Mouse (Mus musculus): Measurements from ENCODE around the gene Ybx2.

The Ybx2 gene

DNA sequence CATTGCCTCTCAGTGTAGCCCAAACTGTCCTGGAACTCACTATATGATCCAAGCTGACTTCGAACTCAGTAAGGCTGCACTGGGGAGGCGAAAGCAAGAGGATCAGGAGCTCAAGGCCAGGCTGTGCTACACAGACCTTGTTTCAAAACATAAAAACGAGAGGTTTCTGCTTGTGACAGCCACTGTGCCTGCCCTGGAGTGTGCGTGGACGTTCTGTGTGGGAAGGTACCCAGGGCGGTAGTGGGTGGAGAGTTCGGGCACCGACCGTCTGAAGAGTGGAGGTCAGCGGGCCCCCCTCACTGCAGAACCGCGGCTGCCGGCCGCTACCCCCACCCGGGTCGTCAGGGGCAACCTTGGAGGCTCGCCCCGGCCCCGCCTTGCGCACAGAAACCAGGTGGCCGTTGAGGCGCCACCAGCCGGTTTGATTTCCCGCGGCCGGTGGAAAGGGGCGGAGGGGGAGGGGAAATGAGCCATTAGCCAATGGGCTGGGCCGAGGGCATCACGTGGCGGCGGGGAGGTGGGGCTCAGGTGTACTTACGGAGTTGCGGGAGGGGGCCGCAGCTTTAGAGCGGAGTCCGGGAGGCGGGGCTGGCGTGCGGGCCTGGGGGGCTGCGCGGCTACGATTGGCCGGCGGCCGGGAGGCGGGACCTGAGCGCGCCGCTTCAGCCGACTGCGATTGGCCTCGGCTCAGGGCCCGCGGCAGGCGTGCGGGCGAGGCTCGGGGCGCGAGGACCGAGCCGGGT lies at the start of gene Ybx2:
Ybx2 (plus strand) TSS at position 660 of the 743 bp plus-strand sequence.
- peak; percentile 86 for DNase-seq (ENCODE audit: low spot score)

GRCm38 (mm10) chr11:69886907-69887635 lies 48.5 kb upstream of the Ybx2 start:
- peak; percentile 53 for DNase-seq (ENCODE audit: low spot score)

DNA sequence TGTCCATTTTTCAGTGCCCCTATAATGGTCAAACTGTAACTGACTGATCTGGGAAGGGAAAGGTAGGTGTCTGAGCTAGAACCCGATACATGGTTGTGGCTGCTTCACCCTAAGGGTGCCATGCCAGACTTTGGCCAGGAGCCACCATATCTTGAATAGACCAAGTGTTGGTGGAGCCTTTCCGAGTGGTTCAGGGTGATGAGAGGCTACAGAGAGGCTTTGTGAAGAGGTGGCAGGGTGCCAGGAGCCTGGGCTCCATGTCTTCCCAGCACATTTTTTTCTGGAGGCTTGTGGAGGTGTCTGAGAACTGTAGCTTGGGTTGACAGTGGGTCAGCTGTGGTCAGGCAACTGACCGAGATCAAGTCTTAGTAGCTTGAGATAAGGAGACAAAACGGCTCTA lies 44.1 kb upstream of the Ybx2 start:
- no peak for DNase-seq (ENCODE audit: low spot score)

DNA sequence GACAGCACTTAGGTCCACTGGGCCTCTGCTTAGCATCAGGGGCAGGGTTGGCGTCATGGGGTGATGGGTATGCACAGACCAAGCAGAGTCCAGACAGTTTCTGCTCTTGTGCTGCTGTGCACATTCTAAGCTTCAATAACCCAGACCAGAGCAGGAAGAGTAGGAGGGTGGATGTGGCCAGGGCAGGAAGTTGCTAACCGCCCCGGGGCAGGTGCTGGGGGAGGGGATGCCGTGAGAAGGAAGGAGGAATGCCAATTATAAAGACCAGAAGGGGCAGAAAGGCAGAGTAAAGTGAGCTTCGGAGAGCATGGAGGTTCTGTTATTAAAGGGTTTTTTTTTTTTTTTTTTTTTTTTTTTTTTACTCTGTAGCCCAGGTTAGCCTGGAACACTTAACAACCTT lies 40.9 kb upstream of the Ybx2 start:
- peak; percentile 53 for DNase-seq (ENCODE audit: low spot score)

- DNase-seq (ENCODE audit: low spot score): no peak
Observed at GRCm38 (mm10) chr11:69895291-69895690, 40.3 kb upstream of the Ybx2 start, which contains the start of gene Acap1. Gene Acap1 (minus strand): TSS chr11:69895539.

DNA sequence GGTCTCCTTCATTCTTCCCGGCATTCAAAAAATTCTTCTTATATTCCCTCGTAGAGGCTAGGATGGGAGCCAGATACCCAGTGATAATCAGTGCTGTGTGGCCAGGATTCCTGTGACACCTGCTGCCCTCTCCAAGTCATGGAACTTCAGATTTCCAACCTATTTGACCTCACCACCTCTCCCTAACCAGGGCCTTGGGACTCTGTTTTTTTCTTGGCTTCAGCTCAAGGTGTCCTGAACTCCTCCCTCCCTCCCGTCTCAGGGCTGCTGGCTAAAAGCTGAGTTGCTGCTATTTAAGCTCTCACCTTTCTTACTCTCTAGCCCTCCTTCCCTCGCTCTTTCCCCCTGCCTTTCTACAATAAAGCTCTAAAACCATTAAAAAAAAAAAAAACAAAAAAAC lies 35.7 kb upstream of the Ybx2 start:
- no peak for DNase-seq (ENCODE audit: low spot score)

GRCm38 (mm10) chr11:69900471-69901405 lies 34.9 kb upstream of the Ybx2 start, which contains the start of the genes 2810408A11Rik and Neurl4:
Gene 2810408A11Rik (minus strand): TSS chr11:69900987.
Gene Neurl4 (plus strand): TSS chr11:69901072.
- DNase-seq (ENCODE audit: low spot score): peak; percentile 96

- peak; percentile 97 for DNase-seq (ENCODE audit: low spot score)
Observed at GRCm38 (mm10) chr11:69901406-69901846, 34.2 kb upstream of the Ybx2 start.

GRCm38 (mm10) chr11:69901993-69902392 lies 33.6 kb upstream of the Ybx2 start:
- no peak for DNase-seq (ENCODE audit: low spot score)

- no peak for DNase-seq (ENCODE audit: low spot score)
Observed at GRCm38 (mm10) chr11:69902972-69903371, 32.6 kb upstream of the Ybx2 start.

GRCm38 (mm10) chr11:69904311-69904710 lies 31.3 kb upstream of the Ybx2 start:
- no peak for DNase-seq (ENCODE audit: low spot score)

GRCm38 (mm10) chr11:69908645-69909044 lies 27.0 kb upstream of the Ybx2 start:
- DNase-seq (ENCODE audit: low spot score): no peak

GRCm38 (mm10) chr11:69909174-69909573 lies 26.4 kb upstream of the Ybx2 start:
- DNase-seq (ENCODE audit: low spot score): no peak

GRCm38 (mm10) chr11:69910177-69910576 lies 25.4 kb upstream of the Ybx2 start:
- no peak for DNase-seq (ENCODE audit: low spot score)

DNA sequence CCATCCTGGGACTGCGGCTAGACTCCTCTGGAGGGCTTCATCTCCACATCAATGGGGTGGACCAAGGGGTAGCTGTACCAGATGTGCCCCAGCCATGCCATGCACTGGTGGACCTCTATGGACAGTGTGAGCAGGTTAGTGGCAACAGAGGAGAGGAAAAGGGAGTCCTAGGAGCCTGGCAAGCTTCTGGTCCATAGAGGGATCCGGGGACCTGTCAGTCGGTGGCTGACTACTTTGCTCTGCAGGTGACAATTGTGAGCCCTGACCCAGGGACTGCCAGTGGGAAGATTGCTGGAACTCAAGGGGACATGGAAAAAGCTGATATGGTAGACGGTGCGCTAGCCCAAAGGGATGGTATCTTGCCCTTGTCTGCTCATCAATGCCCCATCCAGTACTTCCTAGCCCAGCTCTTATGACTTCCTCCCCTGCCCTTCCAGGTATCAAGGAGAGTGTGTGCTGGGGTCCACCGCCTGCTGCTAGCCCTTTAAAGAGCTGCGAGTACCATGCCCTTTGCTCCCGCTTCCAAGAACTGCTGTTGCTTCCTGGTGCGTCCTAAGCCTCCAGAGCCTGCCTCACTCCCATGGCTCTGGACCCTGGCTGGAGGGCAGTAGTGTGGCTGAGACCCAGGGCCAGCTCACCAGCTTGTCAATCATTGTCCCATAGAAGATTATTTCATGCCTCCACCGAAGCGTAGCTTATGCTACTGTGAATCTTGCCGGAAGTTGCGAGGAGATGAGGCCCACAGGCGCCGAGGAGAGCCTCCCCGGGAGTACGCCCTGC lies 24.6 kb upstream of the Ybx2 start:
- DNase-seq (ENCODE audit: low spot score): no peak

GRCm38 (mm10) chr11:69911701-69912100 lies 23.9 kb upstream of the Ybx2 start:
- no peak for DNase-seq (ENCODE audit: low spot score)

DNA sequence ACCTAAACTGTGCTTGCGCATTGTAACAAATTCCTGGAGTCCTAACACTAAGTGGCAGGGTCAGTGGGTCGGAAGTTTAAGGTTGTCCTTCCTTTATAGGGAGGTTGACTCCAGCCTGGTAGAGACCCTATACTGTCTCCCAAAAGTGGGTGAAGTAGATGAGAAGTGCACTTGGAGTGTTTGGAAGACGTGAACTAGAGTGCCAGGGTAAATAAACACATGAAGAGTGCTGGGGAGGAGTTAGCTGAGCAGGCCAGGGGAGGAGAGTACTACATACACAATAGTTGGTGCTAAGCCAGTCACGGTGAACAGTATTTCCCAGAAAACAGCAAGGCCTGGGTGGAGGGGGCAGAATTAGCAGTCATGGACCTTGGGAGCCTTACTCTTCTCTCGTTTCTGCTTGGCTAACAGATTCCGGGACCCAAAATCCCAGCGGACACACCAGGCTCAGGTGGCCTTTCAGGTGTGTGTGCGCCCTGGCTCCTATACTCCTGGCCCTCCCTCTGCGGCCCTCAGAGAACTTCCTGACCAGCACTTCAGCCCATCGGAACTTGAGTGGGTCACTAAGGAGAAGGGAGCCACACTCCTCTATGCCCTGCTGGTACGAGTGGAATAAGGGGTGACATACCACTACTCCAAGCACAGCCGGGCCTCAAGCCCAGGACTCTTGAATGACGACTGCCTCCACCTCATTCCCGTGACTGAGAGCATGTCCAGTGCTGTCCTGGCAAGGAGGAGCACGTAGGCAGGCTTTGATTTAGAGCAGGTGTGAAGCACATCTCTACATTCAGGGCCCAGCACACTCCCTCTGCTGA lies 22.7 kb upstream of the Ybx2 start:
- peak; percentile 75 for DNase-seq (ENCODE audit: low spot score)

DNA sequence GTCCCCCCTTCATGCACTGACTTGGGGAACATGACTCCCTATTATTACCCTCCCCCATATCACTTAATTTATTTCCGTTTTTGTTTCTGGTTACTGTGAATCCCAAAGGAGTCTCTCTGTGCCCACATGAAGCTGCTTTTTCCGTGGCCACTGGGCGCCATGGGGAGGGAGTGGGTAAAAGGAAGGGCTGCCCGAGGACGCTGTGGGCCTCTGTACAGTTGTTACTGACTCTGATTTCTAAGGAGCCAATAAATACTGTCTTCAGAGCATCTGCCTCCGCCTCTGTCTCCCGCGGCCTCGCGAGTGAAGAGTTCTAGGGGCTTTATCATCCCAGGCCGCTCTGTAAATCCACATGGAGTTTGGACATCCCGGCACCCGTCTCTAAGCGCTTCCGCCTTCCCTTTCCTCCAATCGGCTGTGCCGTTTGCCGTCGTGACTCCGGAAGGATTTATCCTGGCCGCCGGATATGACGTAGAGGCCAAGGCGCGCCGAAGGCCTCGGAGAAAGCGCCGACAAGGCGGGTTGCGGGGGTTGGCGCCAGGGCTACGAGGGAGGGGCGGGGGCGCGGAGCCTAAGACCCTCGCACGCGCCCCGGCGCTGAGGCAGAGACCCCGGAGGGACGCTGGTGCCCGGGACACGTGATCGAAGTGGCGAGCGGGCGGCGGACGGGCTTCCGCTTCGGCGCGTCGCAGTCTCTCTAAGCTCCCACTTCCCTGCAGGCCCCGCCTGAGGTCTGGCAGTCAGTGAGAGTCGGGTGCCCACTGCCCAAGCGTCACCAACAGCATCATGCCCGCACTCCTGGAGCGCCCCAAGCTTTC lies 21.8 kb upstream of the Ybx2 start, which contains the start of gene Gps2:
Gps2 (plus strand) TSS at position 335 of the 818 bp plus-strand sequence.
- DNase-seq (ENCODE audit: low spot score): peak; percentile 94

DNA sequence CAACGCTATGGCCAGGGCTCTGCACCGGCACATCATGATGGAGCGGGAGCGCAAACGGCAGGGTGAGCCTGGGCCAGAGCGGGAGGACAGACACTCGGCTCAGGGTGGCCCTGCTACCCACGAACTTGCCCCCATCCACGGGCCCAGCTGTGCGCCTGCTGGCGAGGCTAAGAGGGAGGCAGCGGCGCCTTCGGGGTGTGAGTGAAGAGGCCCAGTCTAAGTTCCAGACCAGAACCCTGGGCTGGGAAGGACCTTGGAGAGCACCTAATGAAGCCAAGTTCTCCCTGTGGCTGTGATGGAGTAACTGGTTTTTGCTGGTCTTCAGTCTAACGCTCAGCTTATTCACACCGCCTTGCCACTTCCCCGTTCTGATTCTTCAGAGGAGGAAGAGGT lies 21.2 kb upstream of the Ybx2 start:
- DNase-seq (ENCODE audit: low spot score): no peak
